Mouse (Mus musculus) ovary, postnatal 10 days (tissue): ENCODE data around the gene Rora.

Source experiments
- DNase-seq: peaks from one replicate; pipeline ENCODE4 v3.0.0; 2022; ENCODE audit warnings: low spot score

Rora gene

DNA sequence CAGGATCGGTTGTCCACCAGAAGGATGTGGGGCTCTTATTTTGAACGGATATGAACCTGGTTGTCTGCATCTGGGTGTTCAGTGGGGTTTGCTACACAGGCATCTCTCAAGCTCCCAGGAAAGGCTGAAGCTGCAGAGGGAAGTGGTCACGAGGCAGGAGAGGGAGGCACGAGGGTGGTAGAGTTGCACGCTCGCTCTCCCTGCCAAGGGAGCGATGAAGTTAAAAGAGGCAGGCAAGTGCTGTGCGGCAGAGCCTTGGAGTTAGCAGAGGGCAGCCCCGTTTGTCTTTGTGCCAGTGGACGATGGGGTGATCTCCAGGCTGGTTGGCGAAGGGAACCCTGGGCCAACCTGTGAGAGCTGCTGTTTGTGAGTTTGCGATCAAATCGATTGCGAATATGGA is 496.6 kb downstream of the Rora start:
- no peak for DNase-seq

DNA sequence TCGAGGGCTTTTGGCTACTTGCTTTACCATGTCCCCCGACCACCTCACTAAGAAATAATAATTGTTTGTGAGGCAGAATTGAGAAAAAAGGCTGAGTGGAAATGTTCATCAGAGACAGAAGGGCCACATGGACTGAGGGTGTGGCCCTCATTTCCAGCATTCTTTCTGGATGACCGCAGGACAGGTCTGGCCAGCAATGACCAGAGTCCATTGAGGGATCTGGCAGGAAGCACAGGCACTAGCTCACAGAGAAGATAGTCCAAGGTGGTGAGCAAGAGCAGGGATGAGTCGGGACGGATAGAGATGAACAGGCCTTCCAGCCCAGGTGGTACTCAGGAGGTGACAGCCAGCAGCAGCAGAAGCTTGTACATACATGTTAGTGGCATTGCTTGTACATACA is 501.1 kb downstream of the Rora start:
- DNase-seq = no peak

DNA sequence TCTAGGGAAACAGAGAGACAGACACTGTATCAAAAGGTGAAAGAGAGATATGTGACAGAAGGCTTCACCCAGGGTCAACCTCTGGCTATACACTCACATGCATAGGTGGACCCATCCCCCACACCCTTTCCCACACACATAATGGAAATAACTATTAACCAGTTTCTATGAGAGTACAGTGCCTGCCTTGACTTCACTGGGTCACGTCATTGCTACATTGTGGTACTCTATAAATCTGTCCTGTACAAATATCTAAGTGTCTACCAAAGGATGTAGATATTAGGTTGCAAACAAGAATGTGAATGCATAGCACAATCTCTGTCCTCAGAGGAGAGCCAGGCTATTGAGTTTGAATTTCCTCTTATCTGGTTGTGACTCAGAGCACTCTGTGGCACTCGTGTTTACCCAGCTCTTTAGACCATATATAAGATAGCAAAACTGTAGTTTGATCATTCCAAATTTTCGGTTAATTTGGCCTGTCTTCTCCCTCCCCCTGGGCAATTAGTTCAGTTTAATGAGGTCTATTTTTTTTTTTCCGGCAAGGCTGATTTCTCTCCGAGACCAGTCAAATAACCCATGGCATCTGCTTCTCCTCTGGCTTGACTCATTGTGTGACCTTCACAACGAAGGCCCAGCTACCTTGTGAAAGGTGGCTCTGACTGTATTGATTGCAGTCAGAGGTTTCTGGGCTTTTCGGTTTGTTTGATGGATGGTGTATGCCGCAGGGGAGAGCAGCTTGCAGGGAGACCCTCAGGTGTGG is 502.4 kb downstream of the Rora start:
- DNase-seq = no peak

DNA sequence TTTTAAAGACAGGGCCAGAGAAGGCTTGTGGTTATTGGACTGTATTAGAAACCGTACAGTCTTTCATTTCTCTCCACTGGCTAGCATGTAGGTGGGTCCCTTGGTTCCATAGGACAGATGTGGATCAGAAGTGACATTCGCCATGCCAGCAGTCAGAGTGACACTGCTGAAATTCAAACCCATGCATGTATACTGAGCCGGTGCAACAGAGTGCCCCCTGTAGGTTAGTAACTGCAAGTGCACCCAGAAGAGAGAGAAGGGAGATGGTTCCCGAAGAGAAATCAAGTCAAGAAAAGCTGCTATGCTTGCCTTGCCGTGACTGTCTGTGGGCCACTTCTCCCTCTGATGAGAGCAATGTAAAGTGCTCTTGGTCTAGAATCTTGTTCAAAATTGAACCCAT is 507.2 kb downstream of the Rora start:
- no peak for DNase-seq

DNA sequence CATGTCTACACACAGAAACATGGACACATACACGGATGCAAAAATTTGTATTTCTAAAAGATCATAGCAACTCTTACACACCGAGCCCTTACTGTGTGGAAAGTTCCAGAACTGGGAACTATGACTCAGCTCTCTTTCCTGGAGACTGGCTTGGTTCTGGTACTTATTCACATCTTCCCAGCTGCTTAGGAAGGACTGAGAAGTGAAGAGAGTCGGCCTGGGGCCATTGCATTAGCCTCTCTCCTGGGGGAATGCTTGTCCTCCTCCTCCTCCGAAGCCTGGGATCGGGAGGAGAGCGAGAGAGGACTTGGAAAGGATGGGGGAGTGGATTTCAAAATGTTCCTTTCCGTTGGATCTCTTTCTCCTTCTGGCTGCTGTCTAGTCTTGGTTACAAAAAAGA is 511.1 kb downstream of the Rora start:
- no peak for DNase-seq

DNA sequence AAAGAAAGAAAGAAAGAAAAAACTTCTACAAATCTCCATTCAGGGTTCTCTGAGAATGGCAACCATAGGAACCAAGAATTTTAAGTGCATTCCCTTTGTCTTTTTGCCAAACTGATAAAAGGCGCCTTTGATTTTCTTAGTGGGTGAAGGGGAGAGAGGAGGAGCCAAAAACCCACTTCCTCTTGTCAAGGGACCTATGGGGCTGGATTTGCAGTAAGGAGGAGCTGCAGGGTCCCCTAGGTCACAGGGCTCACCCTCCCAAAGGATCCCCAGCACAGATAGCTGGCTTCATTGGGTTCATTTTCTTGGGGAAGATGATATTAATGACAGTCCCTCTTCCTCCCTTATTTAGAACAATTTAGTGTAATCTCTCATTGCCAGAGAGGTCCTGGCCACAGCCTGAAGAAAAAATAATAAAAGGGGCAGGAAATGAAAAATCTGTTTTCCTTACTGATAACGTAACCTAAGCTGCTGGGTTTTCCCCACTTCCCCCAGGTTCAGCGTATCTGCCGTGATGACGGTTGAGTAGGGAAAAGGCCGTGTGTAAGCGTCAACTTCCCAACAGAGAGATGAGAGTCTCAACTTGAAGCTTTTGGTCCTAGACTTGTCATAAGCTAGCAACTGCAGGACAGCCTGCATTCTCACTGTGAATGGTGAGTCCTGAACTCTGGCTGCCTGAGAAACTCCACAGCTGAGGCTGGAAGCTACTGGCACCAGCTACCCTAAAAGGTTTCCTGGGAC is 511.7 kb downstream of the Rora start:
- no peak for DNase-seq

DNA sequence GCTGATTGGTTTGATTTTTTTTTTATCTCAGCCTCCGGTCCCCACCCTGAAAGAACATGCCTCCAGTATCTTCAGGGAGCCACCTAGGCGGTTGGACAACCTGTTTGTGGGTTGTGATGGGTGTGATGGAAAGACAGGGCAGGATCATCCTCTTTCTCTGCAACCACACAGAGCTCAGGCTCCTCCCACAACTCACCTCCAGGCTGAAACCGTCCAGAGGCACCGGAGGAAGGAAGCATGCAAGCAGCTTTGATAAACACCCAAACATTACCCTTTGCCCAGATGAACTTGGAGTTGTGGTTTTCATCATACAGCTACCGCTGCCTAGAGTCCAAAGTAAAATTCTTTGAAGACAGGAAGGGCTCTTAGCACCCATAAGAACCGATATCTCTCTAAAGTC is 520.5 kb downstream of the Rora start:
- DNase-seq = no peak

DNA sequence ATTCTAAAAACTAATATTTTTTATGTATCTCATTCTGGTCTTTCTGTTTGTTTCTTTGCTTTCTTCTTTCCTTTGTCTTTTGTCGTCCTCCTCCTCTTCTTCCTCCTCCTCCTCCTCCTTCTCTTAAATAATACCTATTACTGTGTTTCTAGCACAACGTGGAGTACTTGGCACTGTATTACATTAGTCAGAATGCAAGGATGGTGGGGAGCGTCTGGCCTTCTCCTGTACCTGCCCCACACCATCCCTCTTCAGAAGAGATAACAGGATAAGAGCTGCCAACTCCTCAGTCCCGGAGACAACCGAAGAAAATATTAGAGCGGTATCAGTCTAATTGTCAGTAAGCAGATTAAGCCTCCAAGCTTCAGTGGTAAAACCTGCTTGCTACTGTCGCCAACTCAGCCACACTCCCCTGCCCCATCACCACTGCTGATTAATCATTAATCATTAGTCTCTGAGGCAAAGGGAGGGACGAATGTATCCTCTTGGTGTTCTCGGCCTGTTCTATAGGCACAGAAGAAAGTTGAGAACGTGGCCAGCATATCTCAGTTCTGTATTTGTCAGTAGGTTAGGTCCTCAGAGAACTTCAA is 521.0 kb downstream of the Rora start:
- no peak for DNase-seq

DNA sequence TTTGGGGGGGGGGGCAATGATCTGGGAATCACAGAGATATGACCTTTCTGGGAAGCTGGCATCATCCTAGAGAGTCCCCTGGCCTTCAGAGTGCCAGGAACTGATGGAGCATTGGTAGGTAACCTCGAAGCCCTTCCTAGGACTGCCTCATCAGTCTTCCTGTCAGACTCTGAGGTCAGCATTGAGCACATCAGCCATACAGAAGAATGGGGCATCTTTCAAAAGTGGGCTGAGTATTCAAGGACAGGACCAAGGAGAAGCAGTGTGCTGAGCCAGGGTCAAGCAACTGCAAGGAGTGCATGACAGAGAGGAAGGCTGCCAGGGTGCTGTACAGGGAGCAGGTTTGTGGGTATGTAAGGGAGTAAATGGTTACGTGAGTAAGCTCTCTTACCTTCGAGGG is 523.4 kb downstream of the Rora start:
- DNase-seq = no peak

DNA sequence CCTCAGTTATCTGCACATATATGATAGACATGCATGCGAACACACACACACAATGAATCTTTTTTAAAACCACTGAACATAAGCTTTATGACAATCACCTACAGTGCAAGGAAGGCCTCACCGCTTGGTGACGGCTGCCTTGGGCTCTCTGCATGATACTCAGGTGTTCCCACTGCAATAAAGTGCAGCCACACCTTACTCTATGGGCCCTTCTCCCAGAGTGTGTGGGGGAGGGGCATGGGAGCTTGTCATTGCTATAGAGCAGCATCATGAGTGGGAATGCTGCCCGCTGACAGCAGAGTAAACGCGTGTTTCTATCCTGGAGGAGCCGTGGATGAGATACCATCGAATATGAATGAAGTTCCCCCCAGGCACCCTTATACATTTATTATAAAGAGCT is 525.6 kb downstream of the Rora start:
- DNase-seq = no peak

DNA sequence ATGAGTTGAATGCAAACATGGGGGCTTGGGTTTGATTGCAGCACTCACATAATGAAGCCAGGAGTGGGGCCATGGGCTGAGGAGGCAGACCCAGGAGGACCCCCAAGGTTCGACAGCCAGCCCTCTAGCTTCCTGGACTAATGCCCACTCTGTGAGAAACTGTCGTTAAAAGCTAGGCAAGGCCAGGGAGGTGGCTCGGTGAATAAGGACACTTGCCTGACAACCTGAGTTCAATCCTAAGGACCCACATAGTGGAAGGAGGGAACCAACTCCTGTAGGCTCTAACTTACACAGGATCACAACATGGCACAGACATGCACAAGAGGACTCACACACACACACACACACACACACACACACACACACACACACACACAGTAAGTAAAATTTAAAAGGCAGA is 527.4 kb downstream of the Rora start:
- DNase-seq = no peak

DNA sequence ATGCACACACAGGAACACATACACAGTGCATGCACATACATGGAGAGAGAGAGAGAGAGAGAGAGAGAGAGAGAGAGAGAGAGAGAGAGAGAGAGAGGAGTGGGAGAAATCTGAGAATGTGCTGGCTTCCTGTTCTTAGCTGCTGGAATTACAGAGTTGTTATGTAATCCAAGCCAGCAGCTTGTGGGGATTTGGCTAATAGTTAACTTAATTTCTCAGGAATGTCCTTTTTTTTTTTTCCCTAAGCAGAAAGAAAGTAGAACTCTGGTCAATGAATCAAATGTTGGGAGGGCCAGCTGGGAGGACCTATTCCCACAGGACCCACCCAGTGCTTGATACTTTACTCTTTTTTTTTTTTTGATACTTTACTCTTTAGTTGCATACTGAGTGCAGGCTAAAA is 527.8 kb downstream of the Rora start:
- DNase-seq = no peak

DNA sequence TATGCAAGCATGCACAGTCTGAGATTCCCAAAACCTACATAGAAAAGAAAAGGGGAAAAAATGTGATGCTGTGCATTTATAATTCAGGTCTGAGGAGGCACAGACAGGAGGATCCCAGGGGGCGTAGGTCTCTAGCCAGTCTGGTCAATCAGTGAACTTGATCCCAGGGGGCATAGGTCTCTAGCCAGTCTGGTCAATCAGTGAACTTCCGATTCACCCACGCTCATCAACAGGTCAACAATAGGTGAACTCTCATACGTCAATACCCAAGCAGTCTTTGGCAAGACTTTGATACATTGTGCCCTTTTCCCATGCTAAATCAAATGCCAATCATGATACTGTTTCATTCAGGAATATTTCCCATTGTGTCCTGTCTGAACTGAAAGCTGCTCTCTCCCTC is 530.3 kb downstream of the Rora start:
- no peak for DNase-seq

DNA sequence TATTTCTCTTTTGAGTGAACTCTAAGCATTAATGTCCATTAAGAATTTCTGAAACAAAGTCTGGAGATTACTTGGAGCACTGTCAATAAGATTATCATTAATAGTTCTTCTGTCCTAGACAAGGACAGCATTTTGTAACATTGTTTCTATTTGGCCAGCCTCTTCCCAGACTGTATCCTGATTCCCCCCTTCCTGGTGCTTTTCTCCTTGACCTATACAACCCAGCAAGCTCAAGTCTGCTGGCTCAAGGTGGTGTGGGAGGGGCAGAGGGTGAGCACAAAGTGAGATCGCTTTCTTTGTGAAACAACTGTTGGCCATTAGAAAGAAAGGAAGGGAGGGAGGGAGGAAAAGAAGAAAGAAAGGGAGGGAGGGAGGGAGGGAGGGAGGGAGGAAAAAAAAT is 537.1 kb downstream of the Rora start:
- no peak for DNase-seq

DNA sequence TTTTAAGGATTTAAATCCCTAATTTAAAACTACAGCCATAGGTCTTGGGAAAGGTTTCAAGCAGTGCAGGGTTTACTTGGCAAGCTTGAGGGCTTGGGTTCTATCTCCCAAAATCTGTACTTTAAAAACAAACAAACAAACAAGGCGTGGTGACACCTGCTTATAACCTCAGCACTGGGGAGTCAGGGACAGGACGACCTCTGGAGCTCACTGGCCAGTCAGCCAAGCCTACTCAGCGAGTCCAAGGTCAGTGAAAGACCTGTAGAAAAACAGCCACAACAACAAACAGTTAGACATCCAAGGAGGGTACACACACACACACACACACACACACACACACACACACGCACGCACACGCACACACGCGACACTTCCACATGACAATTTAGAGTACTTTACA is 538.9 kb downstream of the Rora start:
- no peak for DNase-seq

DNA sequence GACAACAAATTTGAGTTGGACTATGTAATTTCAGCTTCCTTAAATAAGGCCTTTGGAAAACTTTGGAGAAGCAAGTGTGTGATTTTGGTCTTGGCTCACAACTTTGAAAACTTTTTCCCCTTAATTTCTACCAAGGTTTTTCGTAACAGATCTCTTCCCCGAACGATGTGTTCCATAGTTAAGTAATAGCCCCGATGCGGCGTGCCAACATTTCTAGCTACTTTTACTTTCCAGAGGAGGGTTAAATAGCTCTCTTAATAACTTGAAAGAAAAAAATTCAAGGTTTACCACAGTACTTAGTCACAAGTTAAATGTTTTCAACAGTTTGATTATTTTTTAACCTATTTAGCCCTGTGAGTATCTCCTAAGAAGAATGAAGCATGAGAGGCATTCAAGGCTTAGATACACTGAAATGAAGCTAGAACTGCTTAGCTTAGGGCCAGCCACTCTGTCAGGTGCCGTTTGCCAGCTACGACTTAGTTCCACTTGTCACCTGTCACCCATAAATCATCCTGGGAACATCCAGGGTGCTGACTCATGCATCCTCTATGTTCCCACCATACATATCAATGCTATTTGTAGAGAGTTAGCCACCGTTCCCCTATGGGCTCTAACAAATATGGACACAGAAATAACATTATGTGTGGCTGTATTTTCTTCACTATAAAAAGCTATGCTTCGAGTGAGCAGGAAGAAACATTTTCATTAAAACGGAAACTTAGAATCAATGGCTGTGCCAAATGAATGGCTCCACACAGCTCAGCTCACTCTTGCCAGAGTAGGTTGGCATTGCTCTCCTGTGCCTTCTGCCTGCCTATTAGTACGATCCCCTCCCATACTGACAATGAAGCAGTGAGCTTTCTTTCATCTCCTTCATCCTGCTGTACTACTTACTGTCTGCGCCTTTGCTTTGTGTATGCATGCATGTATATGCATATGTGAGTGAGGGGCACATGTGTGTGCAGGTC is 541.3 kb downstream of the Rora start:
- DNase-seq = no peak

DNA sequence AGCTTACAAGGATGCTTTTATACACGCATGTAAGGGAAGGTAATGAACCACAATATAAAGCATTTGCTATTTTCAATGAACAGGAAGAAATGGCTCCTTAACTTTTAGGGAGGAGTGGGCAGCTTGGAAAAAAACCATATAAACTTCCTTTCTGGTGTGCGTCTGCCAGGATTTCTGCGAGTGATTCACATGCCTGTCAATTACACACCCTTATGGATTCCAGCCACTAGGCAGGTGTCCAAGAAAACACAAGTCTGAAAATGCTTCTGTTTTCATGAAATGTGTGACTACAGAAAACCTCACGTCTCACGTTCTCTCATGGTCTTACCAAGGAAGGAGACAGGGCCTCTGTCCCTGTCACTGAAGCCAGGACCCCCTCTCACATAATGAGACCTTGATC is 560.2 kb downstream of the Rora start:
- no peak for DNase-seq

DNA sequence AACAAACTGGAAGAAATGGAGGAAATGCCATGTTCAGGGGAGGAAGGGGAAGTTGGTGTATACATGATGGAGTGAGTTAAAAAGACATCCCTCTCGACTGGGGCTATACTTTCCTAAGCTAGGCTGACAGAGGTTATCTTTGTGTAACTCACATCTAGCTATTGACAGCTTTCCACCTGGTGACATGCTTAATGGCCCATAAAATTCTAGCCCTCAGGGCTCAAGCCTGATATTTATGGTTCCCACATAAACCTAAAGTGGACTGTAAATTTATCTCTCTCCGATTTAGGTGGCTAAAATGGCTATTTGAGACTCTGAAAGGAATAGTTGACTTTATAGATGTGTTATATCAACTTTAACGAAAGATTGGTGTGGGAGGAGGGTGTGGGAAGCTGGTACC is 571.3 kb downstream of the Rora start:
- no peak for DNase-seq

DNA sequence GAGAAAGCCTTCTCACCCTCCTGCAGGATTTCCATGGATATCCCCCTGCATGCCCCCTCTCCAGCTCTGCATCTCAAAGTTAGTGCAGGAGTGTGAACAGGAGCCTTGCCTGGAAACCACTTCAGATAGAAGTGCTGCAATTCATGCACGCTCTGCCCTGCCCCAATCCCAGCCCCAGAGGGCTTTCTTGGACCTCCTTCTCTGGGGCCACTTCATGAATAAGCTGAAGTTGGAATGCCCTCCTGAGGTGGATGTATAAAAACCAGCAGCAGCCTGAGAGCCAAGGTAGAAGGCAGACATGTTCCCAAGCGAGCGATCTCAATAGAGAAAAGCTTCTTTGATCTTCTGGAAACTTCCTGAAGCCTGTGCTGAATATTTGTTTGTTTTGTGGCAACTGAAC is 572.8 kb downstream of the Rora start:
- no peak for DNase-seq

DNA sequence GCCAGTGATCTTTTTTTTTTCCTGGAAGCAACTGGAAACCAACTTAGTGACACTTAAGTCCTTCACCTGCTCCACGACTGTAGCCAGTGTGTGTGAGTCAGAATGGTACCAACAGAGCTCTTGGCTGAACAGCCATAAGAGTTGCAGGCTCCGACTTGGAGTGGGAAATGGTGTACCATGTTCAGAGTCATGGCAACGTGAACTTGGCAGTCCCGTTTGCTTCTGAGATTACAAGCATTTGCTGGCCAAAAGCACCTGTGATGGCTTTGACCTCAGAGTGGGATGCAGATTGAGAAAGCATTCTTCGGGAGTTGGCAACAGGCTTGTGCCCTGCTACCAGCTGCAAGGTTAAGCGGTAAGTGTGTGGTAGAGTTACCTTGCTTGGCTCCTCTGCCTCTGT is 574.2 kb downstream of the Rora start:
- DNase-seq = no peak

DNA sequence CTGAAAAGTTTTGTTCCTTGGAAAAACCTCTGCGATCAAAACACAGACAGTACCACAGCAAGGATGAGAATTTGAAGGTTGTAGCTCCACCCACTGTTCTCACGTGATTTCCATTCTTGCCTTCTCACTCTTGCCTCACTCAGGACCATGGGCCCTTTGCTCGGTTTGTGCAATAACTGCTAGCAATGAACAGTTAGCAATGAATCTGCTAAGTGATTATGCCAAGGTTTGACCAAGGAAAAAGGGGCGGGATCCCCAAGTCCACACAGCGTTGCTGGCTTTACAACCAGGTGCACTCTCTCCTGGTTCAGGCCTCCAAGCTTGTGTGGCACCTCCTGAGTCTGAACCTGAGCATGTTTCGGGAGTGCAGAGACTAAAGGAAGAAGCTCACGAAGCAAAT is 576.3 kb downstream of the Rora start:
- no peak for DNase-seq

DNA sequence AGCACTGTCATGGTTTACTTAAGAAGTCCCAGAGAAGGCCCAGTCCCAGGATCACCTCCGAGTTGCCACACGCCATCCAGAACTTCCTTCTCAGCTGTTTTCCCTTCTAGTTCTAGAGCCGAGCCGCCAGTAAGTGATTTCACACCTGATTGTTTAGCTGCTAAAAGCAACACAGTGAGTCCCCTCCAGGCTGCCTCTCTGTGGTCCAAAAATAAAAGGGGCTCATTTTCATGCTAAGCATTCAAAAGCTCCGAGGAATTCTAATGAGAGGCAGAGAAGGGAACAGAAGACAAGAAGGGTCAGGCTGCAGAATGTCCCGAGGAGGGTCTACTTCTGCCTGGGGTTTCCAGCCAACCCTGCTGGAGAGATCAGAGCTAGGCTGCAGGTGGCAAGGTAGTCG is 580.9 kb downstream of the Rora start:
- DNase-seq = no peak
